ENCODE assay signal across 8 mouse cellular contexts in the genomic region with DNA sequence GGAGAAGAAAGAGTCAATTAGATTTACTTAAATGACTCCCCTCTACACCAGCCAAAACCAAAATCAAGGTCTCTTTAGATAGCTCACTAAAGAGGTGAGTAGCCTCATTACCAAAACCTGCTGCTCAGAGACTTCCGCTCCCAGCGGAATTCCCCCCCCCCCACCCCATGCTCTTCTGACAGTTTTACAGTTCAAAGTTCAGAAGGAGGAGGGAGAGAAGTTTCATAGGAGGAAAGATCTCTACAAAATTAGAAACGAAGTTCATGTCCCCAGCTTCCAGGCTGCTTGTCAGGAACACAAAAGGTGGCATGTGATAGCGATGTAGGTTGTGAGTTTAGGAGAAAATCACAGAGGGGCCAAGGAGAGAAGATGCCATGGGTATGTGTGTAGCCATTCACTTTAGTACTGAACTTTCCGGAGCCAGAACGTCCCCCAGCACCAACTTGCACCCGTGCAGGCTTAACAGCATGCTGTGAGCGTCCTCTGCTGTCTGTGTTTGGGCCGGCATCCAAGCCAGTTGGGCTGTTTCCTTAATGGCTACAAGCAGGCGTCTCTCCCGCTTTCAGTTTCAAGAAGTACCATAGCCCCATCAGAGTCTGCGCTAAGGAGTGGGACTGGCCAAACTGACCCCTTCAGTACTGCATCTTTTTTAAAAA.
DNase-seq lines count a peak whose midpoint lies in the region; ATAC-seq lines count a peak whose summit lies in the region.

No protein-coding gene starts in this region.

- no peaks in the 10 kb centered on the region for H3K9me3 ChIP-seq in hindbrain, embryonic 14.5 days (ENCODE audit: control insufficient read depth, low read length)

- H3K27me3 ChIP-seq in hindbrain, embryonic 14.5 days (ENCODE audit: control insufficient read depth, insufficient read depth, low read length), result no peaks in the 10 kb centered on the region

- H3K9ac ChIP-seq in hindbrain, embryonic 14.5 days, result peak overlapping the region; percentile 70

- peak overlapping the region; percentile 95 for H3K4me2 ChIP-seq in hindbrain, embryonic 14.5 days (replicated peaks)

- peak overlapping the region; percentile 51 for H3K4me3 ChIP-seq in hindbrain, embryonic 14.5 days (replicated peaks; ENCODE audit: low read length)

- no peaks in the 10 kb centered on the region for H3K36me3 ChIP-seq in hindbrain, embryonic 14.5 days (replicated peaks; ENCODE audit: control insufficient read depth, insufficient read depth)

- 2% methylated on average over 12 of the region's 12 CpGs for WGBS in hindbrain, embryonic 14.5 days

- peak; percentile 85 for ATAC-seq in hindbrain, embryonic 14.5 days (ENCODE audit: low FRiP score)

- DNase-seq in MN1 (ENCODE audit: low spot score), result peak; percentile 85
- peak; percentile 89 for DNase-seq in cerebellum, adult 9-11 months
- DNase-seq in frontal cortex, postnatal 25 days (ENCODE audit: low spot score in 2 of 2), result peak; percentile 80 to 82
- peak; percentile 85 for DNase-seq in hindbrain, embryonic 14.5 days (ENCODE audit: low spot score)
- DNase-seq in layer of hippocampus, postnatal 25 days (ENCODE audit: extremely low spot score in 1 of 2, low spot score in 1 of 2), result peak; percentile 70 to 84
- peak; percentile 92 for DNase-seq in lung, postnatal 14 days
- DNase-seq in ovary, postnatal 36 days (ENCODE audit: low spot score), result peak; percentile 85
- peak; percentile 89 for DNase-seq in thymus, postnatal 14 days

- H3K4me1 ChIP-seq in hindbrain, embryonic 14.5 days (replicated peaks; ENCODE audit: control insufficient read depth, insufficient read depth, low read length), result no peaks in the 10 kb centered on the region

- H3K27ac ChIP-seq in hindbrain, embryonic 14.5 days, result peak overlapping the region; percentile 81

Comparison
In these comparisons a context has a peak if more than half of its experiments do, and no peak if none do; other contexts are left out.
1. Peak in every context shown above with its lines: DNase-seq, ATAC-seq, H3K4me3 ChIP-seq and H3K27ac ChIP-seq.